Mouse (Mus musculus): ENCODE data around the gene Fanca. TPM values are rescaled to one million over a fixed set of nuclear protein-coding genes. Genes with fewer than 3 reads are reported as not detected.
"Not testable (repeated sequence)": the region's sequence is repeated elsewhere in the genome, so short reads cannot be mapped to it uniquely, and the experiment has no call there.

Fanca gene
- total RNA-seq, 2 experiments from 2014 or later: 6.5 to 7.4 TPM

GRCm38 (mm10) chr8:123331810-123332209, 13.4 kb upstream of the Fanca start:
- intact Hi-C loops (cut with DNase I): no loop called here
- no peak for DNase-seq

GRCm38 (mm10) chr8:123331301-123331700, 12.9 kb upstream of the Fanca start:
- intact Hi-C loops (cut with DNase I): no loop called here
- no peak for DNase-seq

- no peak for DNase-seq
- intact Hi-C loops (cut with DNase I): no loop called here
These were observed 12.3 kb upstream of the Fanca start for GRCm38 (mm10) chr8:123330701-123331100.

GRCm38 (mm10) chr8:123329961-123330360, 11.6 kb upstream of the Fanca start:
- DNase-seq: no peak
- intact Hi-C loops (cut with DNase I): no loop called here

GRCm38 (mm10) chr8:123329350-123329749, 11.0 kb upstream of the Fanca start:
- intact Hi-C loops (cut with DNase I): no loop called here
- DNase-seq: no peak

- intact Hi-C loops (cut with DNase I): no loop called here
- no peak for DNase-seq
These were observed 10.2 kb upstream of the Fanca start for GRCm38 (mm10) chr8:123328552-123328951.

- peak; percentile 30 to 60 for DNase-seq
- intact Hi-C loops (cut with DNase I): loop anchor here (1.0 to 5.0 kb wide), 2 partner anchors 42 to 103 kb away; partner anchors contain the start of gene Def8
These were observed 1.3 kb upstream of the Fanca start for GRCm38 (mm10) chr8:123319522-123320164.

GRCm38 (mm10) chr8:123317781-123318466, 452 bp downstream of the Fanca start:
- no peak for DNase-seq
- intact Hi-C loops (cut with DNase I): no loop called here

GRCm38 (mm10) chr8:123308738-123309137, 9.6 kb downstream of the Fanca start:
- intact Hi-C loops (cut with DNase I): no loop called here

GRCm38 (mm10) chr8:123298301-123298700, 20.1 kb downstream of the Fanca start:
- no peak for DNase-seq
- intact Hi-C loops (cut with DNase I): no loop called here

More at GRCm38 (mm10) chr8:123308738-123309137, 9.6 kb downstream of the Fanca start:
- no peak for DNase-seq

GRCm38 (mm10) chr8:123292785-123293184, 25.6 kb downstream of the Fanca start:
- intact Hi-C loops (cut with DNase I): no loop called here
- DNase-seq: no peak

- intact Hi-C loops (cut with DNase I): no loop called here
- DNase-seq: no peak
These were observed 26.1 kb downstream of the Fanca start for GRCm38 (mm10) chr8:123292281-123292680.

- intact Hi-C loops (cut with DNase I): no loop called here
- peak; percentile 67 to 76 for DNase-seq
These were observed 26.7 kb downstream of the Fanca start for GRCm38 (mm10) chr8:123291716-123292115.

GRCm38 (mm10) chr8:123290679-123291078, 27.7 kb downstream of the Fanca start:
- peak; percentile 30 to 39 for DNase-seq
- intact Hi-C loops (cut with DNase I): no loop called here

GRCm38 (mm10) chr8:123290166-123290565, 28.2 kb downstream of the Fanca start:
- intact Hi-C loops (cut with DNase I): no loop called here
- peak; percentile 29 to 58 for DNase-seq

GRCm38 (mm10) chr8:123287362-123287761, 31.0 kb downstream of the Fanca start:
- no peak for DNase-seq
- intact Hi-C loops (cut with DNase I): no loop called here

GRCm38 (mm10) chr8:123284493-123284892, 33.9 kb downstream of the Fanca start:
- DNase-seq: no peak
- intact Hi-C loops (cut with DNase I): no loop called here

- intact Hi-C loops (cut with DNase I): no loop called here
- DNase-seq: no peak
These were observed 34.4 kb downstream of the Fanca start for GRCm38 (mm10) chr8:123283991-123284390.

GRCm38 (mm10) chr8:123282994-123283393, 35.4 kb downstream of the Fanca start:
- intact Hi-C loops (cut with DNase I); DNase-seq: not testable (repeated sequence)

- intact Hi-C loops (cut with DNase I): no loop called here
- no peak for DNase-seq
These were observed 37.9 kb downstream of the Fanca start for GRCm38 (mm10) chr8:123280302-123281094.

- intact Hi-C loops (cut with DNase I): no loop called here
- no peak for DNase-seq
These were observed 38.5 kb downstream of the Fanca start for GRCm38 (mm10) chr8:123279828-123280227.
